In genomic region chr17:87461499-87461896, GRCm38 (mm10) we compare ENCODE assay signal across 11 mouse cellular contexts. TPM values are rescaled to one million over a fixed set of nuclear protein-coding genes. Genes with fewer than 3 reads are reported as not detected.
DNase-seq lines count a peak whose midpoint lies in the region; ATAC-seq and TF ChIP-seq lines count a peak whose summit lies in the region.
"Had no signal": no experiment of that assay in that cellular context is flagged by ENCODE, and none has a peak within 500 bp of the region (broad histone marks: within the 10 kb centered on the region; RNA-seq: fewer than 3 reads in every experiment).

No protein-coding gene starts in this region.

- 68% methylated on average over 3 of the region's 3 CpGs for WGBS in intestine, postnatal 0 days
- 55% methylated on average over 3 of the region's 3 CpGs for WGBS in intestine, embryonic 16.5 days
- WGBS in hindbrain, embryonic 14.5 days, result 33% methylated on average over 3 of the region's 3 CpGs

- H3K27me3 ChIP-seq in intestine, postnatal 0 days (replicated peaks; ENCODE audit: control insufficient read depth, insufficient read depth, low read length), result no peaks in the 10 kb centered on the region
- no peaks in the 10 kb centered on the region for H3K27me3 ChIP-seq in intestine, embryonic 16.5 days (replicated peaks; ENCODE audit: control insufficient read depth, insufficient read depth, low read length)
- H3K27me3 ChIP-seq in testis, adult 2 months (ENCODE audit: control insufficient read depth, insufficient read depth, low read length), result no peaks in the 10 kb centered on the region
- no peaks in the 10 kb centered on the region for H3K27me3 ChIP-seq in hindbrain, embryonic 14.5 days (ENCODE audit: control insufficient read depth, insufficient read depth, low read length)

- peak; percentile 53 for TF ChIP-seq CTCF in intestine, postnatal 0 days (IDR thresholded peaks at IDR 0.05; ENCODE audit: low read depth)
- TF ChIP-seq CTCF in testis, adult 2 months (IDR thresholded peaks at IDR 0.05; ENCODE audit: control insufficient read depth, insufficient read depth, insufficient replicate concordance, low read depth, low read length), result peak; percentile 6; the same call in 1 of the 2 replicates

- no peaks in the 10 kb centered on the region for H3K36me3 ChIP-seq in intestine, postnatal 0 days (ENCODE audit: control insufficient read depth, insufficient read depth)
- H3K36me3 ChIP-seq in intestine, embryonic 16.5 days (ENCODE audit: control insufficient read depth, insufficient read depth, low read length), result no peaks in the 10 kb centered on the region
- H3K36me3 ChIP-seq in testis, adult 2 months (ENCODE audit: control insufficient read depth, insufficient read depth, low read length), result no peaks in the 10 kb centered on the region
- no peaks in the 10 kb centered on the region for H3K36me3 ChIP-seq in hindbrain, embryonic 14.5 days (replicated peaks; ENCODE audit: control insufficient read depth, insufficient read depth)
- H3K36me3 ChIP-seq: limb, embryonic 12.5 days had no signal

- H3K4me2 ChIP-seq in intestine, postnatal 0 days (replicated peaks; ENCODE audit: low read depth), result no peak overlapping the region
- H3K4me2 ChIP-seq in intestine, embryonic 16.5 days (ENCODE audit: low read depth, low read length), result no peak overlapping the region
- H3K4me2 ChIP-seq in hindbrain, embryonic 14.5 days (replicated peaks), result no peak overlapping the region

- no peaks in the 10 kb centered on the region for H3K9me3 ChIP-seq in intestine, postnatal 0 days (ENCODE audit: control insufficient read depth)
- no peaks in the 10 kb centered on the region for H3K9me3 ChIP-seq in intestine, embryonic 16.5 days (ENCODE audit: control insufficient read depth, low read length)
- no peaks in the 10 kb centered on the region for H3K9me3 ChIP-seq in hindbrain, embryonic 14.5 days (ENCODE audit: control insufficient read depth, low read length)
- H3K9me3 ChIP-seq: limb, embryonic 12.5 days had no signal

- H3K4me3 ChIP-seq in intestine, postnatal 0 days (ENCODE audit: low read depth, low read length), result no peak overlapping the region
- H3K4me3 ChIP-seq in intestine, embryonic 16.5 days (ENCODE audit: low read length), result no peak overlapping the region
- H3K4me3 ChIP-seq in testis, adult 2 months (ENCODE audit: control insufficient read depth, low read depth, low read length), result no peak overlapping the region
- no peak overlapping the region for H3K4me3 ChIP-seq in hindbrain, embryonic 14.5 days (replicated peaks; ENCODE audit: low read length)
- H3K4me3 ChIP-seq: erythroblast, embryonic 14.5 days; limb, embryonic 12.5 days had no signal

- no peaks in the 10 kb centered on the region for H3K4me1 ChIP-seq in intestine, postnatal 0 days (replicated peaks; ENCODE audit: control insufficient read depth, insufficient read depth, low read length)
- peaks cover 24% of the 10 kb centered on the region for H3K4me1 ChIP-seq in intestine, embryonic 16.5 days (ENCODE audit: control insufficient read depth, insufficient read depth, low read length)
- peaks cover 5% of the 10 kb centered on the region for H3K4me1 ChIP-seq in testis, adult 2 months (ENCODE audit: control insufficient read depth, insufficient read depth, low read length)
- peaks cover 42% of the 10 kb centered on the region for H3K4me1 ChIP-seq in hindbrain, embryonic 14.5 days (replicated peaks; ENCODE audit: control insufficient read depth, insufficient read depth, low read length)

- no peak overlapping the region for H3K9ac ChIP-seq in intestine, postnatal 0 days (ENCODE audit: low read depth, low read length)
- no peak overlapping the region for H3K9ac ChIP-seq in intestine, embryonic 16.5 days (ENCODE audit: low read depth, low read length)
- H3K9ac ChIP-seq in hindbrain, embryonic 14.5 days, result no peak overlapping the region
- H3K9ac ChIP-seq: limb, embryonic 12.5 days had no signal

- TF ChIP-seq POLR2A in testis, adult 2 months (IDR thresholded peaks at IDR 0.05; ENCODE audit: control insufficient read depth, low read depth, low read length), result no peak

- no peak for ATAC-seq in intestine, postnatal 0 days
- ATAC-seq in intestine, embryonic 16.5 days, result no peak
- ATAC-seq in hindbrain, embryonic 14.5 days (ENCODE audit: low FRiP score), result no peak

- no peak for DNase-seq in testis, postnatal 10 days (ENCODE audit: low spot score)
- DNase-seq in hindbrain, embryonic 14.5 days (ENCODE audit: low spot score), result no peak
- DNase-seq in right cerebral cortex, adult 18-20 months, result no peak
- no peak for DNase-seq in left cerebral cortex, adult 11 months (ENCODE audit: low spot score)
- no peak for DNase-seq in spleen, postnatal 36 days (ENCODE audit: low spot score in 2 of 2)
- DNase-seq: cerebellum, adult 18-20 months had no signal

- H3K27ac ChIP-seq in intestine, postnatal 0 days (ENCODE audit: low read depth, low read length), result no peak overlapping the region
- H3K27ac ChIP-seq in intestine, embryonic 16.5 days (ENCODE audit: low read length), result no peak overlapping the region
- peak overlapping the region; percentile 88; the same call in 1 of the 2 replicates for H3K27ac ChIP-seq in testis, adult 2 months (ENCODE audit: control insufficient read depth, insufficient read depth, low read depth, low read length)
- H3K27ac ChIP-seq in hindbrain, embryonic 14.5 days, result 0 out of 2 replicates have a peak overlapping the region, but pooled peaks have one; percentile 45

RNA-seq across cellular contexts. Expression of gene Calm2, which starts 14.8 kb away (rescaled TPM):
- 756 and 774 TPM in 2 replicates for polyA plus RNA-seq in intestine, postnatal 0 days (2015; fragmentation: Nextera tagmentation; extraction: Ambion mirVana)
- 1,041 and 1,116 TPM in 2 replicates for polyA plus RNA-seq in intestine, embryonic 16.5 days (2015; fragmentation: Nextera tagmentation; extraction: Ambion mirVana)
- 174 and 245 TPM in 2 replicates for polyA plus RNA-seq in testis, adult 2 months (2012; rRNA removed)
- polyA plus RNA-seq in hindbrain, embryonic 14.5 days (2014; fragmentation: Nextera tagmentation; extraction: Ambion mirVana), result 2,858 and 2,871 TPM in 2 replicates

RNA-seq across cellular contexts. Expression of gene Stpg4, which starts 34.0 kb away (rescaled TPM):
- not detected in 2 replicates for polyA plus RNA-seq in intestine, postnatal 0 days (2015; fragmentation: Nextera tagmentation; extraction: Ambion mirVana)
- polyA plus RNA-seq in intestine, embryonic 16.5 days (2015; fragmentation: Nextera tagmentation; extraction: Ambion mirVana), result not detected in 2 replicates
- polyA plus RNA-seq in testis, adult 2 months (2012; rRNA removed), result 382 and 415 TPM in 2 replicates
- polyA plus RNA-seq in hindbrain, embryonic 14.5 days (2014; fragmentation: Nextera tagmentation; extraction: Ambion mirVana), result not detected in 2 replicates
- polyA plus RNA-seq: erythroblast, embryonic 14.5 days; limb, embryonic 12.5 days had no signal

Comparison
In these comparisons a context has a peak if more than half of its experiments do, and no peak if none do; other contexts are left out.
1. H3K27ac ChIP-seq: peak in testis, adult 2 months (single experiment) and hindbrain, embryonic 14.5 days (single experiment); none in intestine, postnatal 0 days (single experiment) and intestine, embryonic 16.5 days (single experiment).
2. RNA of gene Stpg4, which starts 34.0 kb away (polyA plus RNA-seq): 382 to 415 TPM in testis, adult 2 months; not detected in hindbrain, embryonic 14.5 days, not detected in intestine, postnatal 0 days and not detected in intestine, embryonic 16.5 days; every median in the first group is over 100 times any median in the second.